Mouse (Mus musculus): ENCODE measurements around the gene Rad1. TPM values are rescaled to one million over a fixed set of nuclear protein-coding genes. Genes with fewer than 3 reads are reported as not detected.
A peak's percentile ranks its signal among the peaks of the same experiment; 100 is the strongest.
"Not testable (repeated sequence)": the region's sequence is repeated elsewhere in the genome, so short reads cannot be mapped to it uniquely, and the experiment has no call there.

Rad1 gene
- polyA plus RNA-seq, 1 experiment from 2014 or later = 41.7 TPM

- no peaks in the 10 kb centered on the region for H3K27me3 ChIP-seq
- no peak overlapping the region for H3K4me2 ChIP-seq (replicated peaks)
- no peaks in the 10 kb centered on the region for H3K4me1 ChIP-seq
- WGBS = 85% methylated on average over 7 of the region's 7 CpGs
- no peaks in the 10 kb centered on the region for H3K36me3 ChIP-seq
- H3K27ac ChIP-seq = no peak overlapping the region
- H3K9me3 ChIP-seq = no peaks in the 10 kb centered on the region
- no peak overlapping the region for H3K9ac ChIP-seq
- no peak for ATAC-seq (ENCODE audit: insufficient number of reproducible peaks, insufficient read depth, low FRiP score, low TSS enrichment)
- H3K4me3 ChIP-seq = no peak overlapping the region
These were observed 29.3 kb downstream of the Rad1 start for GRCm38 (mm10) chr15:10515166-10515565.

GRCm38 (mm10) chr15:10525896-10526295 lies 40.1 kb downstream of the Rad1 start:
- 62% methylated on average over 1 of the region's 1 CpGs for whole genome bisulfite sequencing
- no peaks in the 10 kb centered on the region for H3K4me1 ChIP-seq
- no peaks in the 10 kb centered on the region for H3K36me3 ChIP-seq
- no peaks in the 10 kb centered on the region for H3K27me3 ChIP-seq
- ATAC-seq (ENCODE audit: insufficient number of reproducible peaks, insufficient read depth, low FRiP score, low TSS enrichment) = no peak
- H3K9me3 ChIP-seq = no peaks in the 10 kb centered on the region
- no peak overlapping the region for H3K4me2 ChIP-seq (replicated peaks)
- no peak overlapping the region for H3K9ac ChIP-seq
- no peak overlapping the region for H3K27ac ChIP-seq
- no peak overlapping the region for H3K4me3 ChIP-seq

- Histone ChIP-seq H3K27me3 (no peaks in the 10 kb centered on the region), H3K27ac (no peak overlapping the region), H3K36me3 (no peaks in the 10 kb centered on the region), H3K4me3 (no peak overlapping the region), H3K4me2 (replicated peaks) (no peak overlapping the region), H3K4me1 (no peaks in the 10 kb centered on the region), H3K9ac (no peak overlapping the region), H3K9me3 (no peaks in the 10 kb centered on the region)
- no peak for ATAC-seq (ENCODE audit: insufficient number of reproducible peaks, insufficient read depth, low FRiP score, low TSS enrichment)
- 81% methylated on average over 4 of the region's 4 CpGs for WGBS
These were observed 45.5 kb downstream of the Rad1 start for GRCm38 (mm10) chr15:10531352-10531751.

- WGBS = 83% methylated on average over 10 of the region's 10 CpGs
- H3K36me3 ChIP-seq; H3K27ac ChIP-seq; H3K4me1 ChIP-seq; ATAC-seq (ENCODE audit: insufficient number of reproducible peaks, insufficient read depth, low FRiP score, low TSS enrichment); H3K4me3 ChIP-seq; H3K27me3 ChIP-seq; H3K9me3 ChIP-seq; H3K4me2 ChIP-seq (replicated peaks); H3K9ac ChIP-seq: not testable (repeated sequence)
These were observed 47.5 kb downstream of the Rad1 start for GRCm38 (mm10) chr15:10533361-10533760.

- WGBS = 86% methylated on average over 5 of the region's 5 CpGs
- H3K4me1 ChIP-seq = no peaks in the 10 kb centered on the region
- no peak overlapping the region for H3K4me3 ChIP-seq
- no peak overlapping the region for H3K27ac ChIP-seq
- H3K4me2 ChIP-seq (replicated peaks) = no peak overlapping the region
- no peak overlapping the region for H3K9ac ChIP-seq
- ATAC-seq (ENCODE audit: insufficient number of reproducible peaks, insufficient read depth, low FRiP score, low TSS enrichment) = no peak
- H3K9me3 ChIP-seq = no peaks in the 10 kb centered on the region
- no peaks in the 10 kb centered on the region for H3K27me3 ChIP-seq
- H3K36me3 ChIP-seq = no peaks in the 10 kb centered on the region
These were observed 48.8 kb downstream of the Rad1 start for GRCm38 (mm10) chr15:10534591-10534990.

- Histone ChIP-seq H3K4me3 (no peak overlapping the region), H3K4me1 (peaks cover 8% of the 10 kb centered on the region), H3K9ac (no peak overlapping the region), H3K27ac (no peak overlapping the region), H3K9me3 (no peaks in the 10 kb centered on the region), H3K4me2 (replicated peaks) (no peak overlapping the region), H3K36me3 (no peaks in the 10 kb centered on the region), H3K27me3 (no peaks in the 10 kb centered on the region)
- ATAC-seq (ENCODE audit: insufficient number of reproducible peaks, insufficient read depth, low FRiP score, low TSS enrichment) = no peak
- 56% methylated on average over 7 of the region's 7 CpGs for WGBS
These were observed 50.2 kb downstream of the Rad1 start for GRCm38 (mm10) chr15:10535969-10536368.

GRCm38 (mm10) chr15:10540271-10541088 lies 54.7 kb downstream of the Rad1 start:
- Histone ChIP-seq H3K27me3 (no peaks in the 10 kb centered on the region), H3K4me3 (no peak overlapping the region), H3K4me2 (replicated peaks) (no peak overlapping the region), H3K36me3 (no peaks in the 10 kb centered on the region), H3K9me3 (no peaks in the 10 kb centered on the region), H3K9ac (no peak overlapping the region), H3K4me1 (peaks cover 10% of the 10 kb centered on the region), H3K27ac (peak overlapping the region; percentile 63; the same call in 1 of the 2 replicates)
- 46% methylated on average over 16 of the region's 16 CpGs for WGBS
- ATAC-seq (ENCODE audit: insufficient number of reproducible peaks, insufficient read depth, low FRiP score, low TSS enrichment) = peak; percentile 84

Other genes with a start within 250 kb of the Rad1 start
- gene Gm21973, start 160.6 kb upstream of the Rad1 start, polyA plus RNA-seq (2016; fragmentation: Nextera tagmentation; extraction: Ambion mirVana) = not detected in 2 replicates
- not detected in 2 replicates for gene Agxt2, start 127.5 kb upstream of the Rad1 start, polyA plus RNA-seq (2016; fragmentation: Nextera tagmentation; extraction: Ambion mirVana)
- gene Dnajc21, start 15.5 kb upstream of the Rad1 start, polyA plus RNA-seq (2016; fragmentation: Nextera tagmentation; extraction: Ambion mirVana) = 16.1 and 16.9 TPM in 2 replicates
- 114 and 126 TPM in 2 replicates for gene Brix1, start 71 bp upstream of the Rad1 start, polyA plus RNA-seq (2016; fragmentation: Nextera tagmentation; extraction: Ambion mirVana)
- gene Ttc23l, start 72.7 kb downstream of the Rad1 start, polyA plus RNA-seq (2016; fragmentation: Nextera tagmentation; extraction: Ambion mirVana) = not detected in 2 replicates
- 85.6 and 89.7 TPM in 2 replicates for gene Rai14, start 228.6 kb downstream of the Rad1 start, polyA plus RNA-seq (2016; fragmentation: Nextera tagmentation; extraction: Ambion mirVana)